Mouse (Mus musculus): ENCODE data around the gene Abca4. TPM values are rescaled to one million over a fixed set of nuclear protein-coding genes. Genes with fewer than 3 reads are reported as not detected.

Gene Abca4
- polyA plus RNA-seq, 1 experiment from 2014 or later = 3.1 TPM

GRCm38 (mm10) chr3:122021029-122021652, 23.1 kb upstream of the Abca4 start:
- 81% methylated on average over 8 of the region's 8 CpGs for WGBS (ENCODE audit: insufficient replicate concordance)
- no peaks in the 10 kb centered on the region for H3K4me1 ChIP-seq (ENCODE audit: control insufficient read depth, insufficient read depth, low read length)
- no peak overlapping the region for H3K27ac ChIP-seq (ENCODE audit: low read depth, low read length)
- no peak overlapping the region for H3K4me3 ChIP-seq (ENCODE audit: low read depth, low read length)
- no peak overlapping the region for H3K4me2 ChIP-seq
- H3K36me3 ChIP-seq (ENCODE audit: control insufficient read depth, insufficient read depth, low read length) = no peaks in the 10 kb centered on the region; the same call in 1 of the 2 replicates
- no peaks in the 10 kb centered on the region for H3K9me3 ChIP-seq (replicated peaks; ENCODE audit: control insufficient read depth, low read length)
- H3K27me3 ChIP-seq (ENCODE audit: control insufficient read depth, insufficient read depth, low read length) = no peaks in the 10 kb centered on the region
- H3K9ac ChIP-seq (ENCODE audit: low read depth, low read length) = no peak overlapping the region
- ATAC-seq (replicated peaks; ENCODE audit: insufficient number of reproducible peaks, low FRiP score, low TSS enrichment) = no peak

GRCm38 (mm10) chr3:122022355-122022754, 21.9 kb upstream of the Abca4 start:
- Histone ChIP-seq H3K4me1 (ENCODE audit: control insufficient read depth, insufficient read depth, low read length) (no peaks in the 10 kb centered on the region), H3K4me3 (ENCODE audit: low read depth, low read length) (no peak overlapping the region), H3K9me3 (replicated peaks; ENCODE audit: control insufficient read depth, low read length) (no peaks in the 10 kb centered on the region), H3K27me3 (ENCODE audit: control insufficient read depth, insufficient read depth, low read length) (no peaks in the 10 kb centered on the region), H3K27ac (ENCODE audit: low read depth, low read length) (no peak overlapping the region), H3K36me3 (ENCODE audit: control insufficient read depth, insufficient read depth, low read length) (no peaks in the 10 kb centered on the region; the same call in 1 of the 2 replicates), H3K4me2 (no peak overlapping the region), H3K9ac (ENCODE audit: low read depth, low read length) (no peak overlapping the region)
- 83% methylated on average over 3 of the region's 3 CpGs for WGBS (ENCODE audit: insufficient replicate concordance)
- ATAC-seq (replicated peaks; ENCODE audit: insufficient number of reproducible peaks, low FRiP score, low TSS enrichment) = no peak

GRCm38 (mm10) chr3:122026676-122027075, 17.6 kb upstream of the Abca4 start:
- Histone ChIP-seq H3K9ac (ENCODE audit: low read depth, low read length) (no peak overlapping the region), H3K27me3 (ENCODE audit: control insufficient read depth, insufficient read depth, low read length) (no peaks in the 10 kb centered on the region), H3K9me3 (replicated peaks; ENCODE audit: control insufficient read depth, low read length) (no peaks in the 10 kb centered on the region), H3K27ac (ENCODE audit: low read depth, low read length) (0 out of 2 replicates have a peak overlapping the region, but pooled peaks have one; percentile 10), H3K4me2 (no peak overlapping the region), H3K36me3 (ENCODE audit: control insufficient read depth, insufficient read depth, low read length) (no peaks in the 10 kb centered on the region), H3K4me3 (ENCODE audit: low read depth, low read length) (no peak overlapping the region), H3K4me1 (ENCODE audit: control insufficient read depth, insufficient read depth, low read length) (peaks cover 6% of the 10 kb centered on the region; the same call in 1 of the 2 replicates)
- ATAC-seq (replicated peaks; ENCODE audit: insufficient number of reproducible peaks, low FRiP score, low TSS enrichment) = no peak
- WGBS (ENCODE audit: insufficient replicate concordance) = 56% methylated on average over 5 of the region's 5 CpGs

- 63% methylated on average over 8 of the region's 8 CpGs for WGBS (ENCODE audit: insufficient replicate concordance)
Observed at GRCm38 (mm10) chr3:122027776-122028175, 16.5 kb upstream of the Abca4 start.

GRCm38 (mm10) chr3:122033248-122033837, 10.9 kb upstream of the Abca4 start:
- H3K27ac ChIP-seq (ENCODE audit: low read depth, low read length) = peak overlapping the region; percentile 77
- WGBS (ENCODE audit: insufficient replicate concordance) = 35% methylated on average over 9 of the region's 9 CpGs
- H3K4me3 ChIP-seq (ENCODE audit: low read depth, low read length) = no peak overlapping the region
- H3K4me1 ChIP-seq (ENCODE audit: control insufficient read depth, insufficient read depth, low read length) = peaks cover 17% of the 10 kb centered on the region; the same call in 1 of the 2 replicates
- no peaks in the 10 kb centered on the region for H3K9me3 ChIP-seq (replicated peaks; ENCODE audit: control insufficient read depth, low read length)
- H3K4me2 ChIP-seq = no peak overlapping the region
- ATAC-seq (replicated peaks; ENCODE audit: insufficient number of reproducible peaks, low FRiP score, low TSS enrichment) = no peak
- H3K36me3 ChIP-seq (ENCODE audit: control insufficient read depth, insufficient read depth, low read length) = no peaks in the 10 kb centered on the region
- H3K9ac ChIP-seq (ENCODE audit: low read depth, low read length) = peak overlapping the region; percentile 47; the same call in 1 of the 2 replicates
- H3K27me3 ChIP-seq (ENCODE audit: control insufficient read depth, insufficient read depth, low read length) = no peaks in the 10 kb centered on the region

More at GRCm38 (mm10) chr3:122027776-122028175, 16.5 kb upstream of the Abca4 start:
- Histone ChIP-seq H3K4me3 (ENCODE audit: low read depth, low read length) (no peak overlapping the region), H3K4me1 (ENCODE audit: control insufficient read depth, insufficient read depth, low read length) (peaks cover 6% of the 10 kb centered on the region; the same call in 1 of the 2 replicates), H3K4me2 (no peak overlapping the region), H3K27ac (ENCODE audit: low read depth, low read length) (no peak overlapping the region), H3K27me3 (ENCODE audit: control insufficient read depth, insufficient read depth, low read length) (no peaks in the 10 kb centered on the region), H3K9me3 (replicated peaks; ENCODE audit: control insufficient read depth, low read length) (no peaks in the 10 kb centered on the region), H3K9ac (ENCODE audit: low read depth, low read length) (no peak overlapping the region), H3K36me3 (ENCODE audit: control insufficient read depth, insufficient read depth, low read length) (no peaks in the 10 kb centered on the region)
- no peak for ATAC-seq (replicated peaks; ENCODE audit: insufficient number of reproducible peaks, low FRiP score, low TSS enrichment)

GRCm38 (mm10) chr3:122034240-122034639, 10.0 kb upstream of the Abca4 start:
- H3K27ac ChIP-seq (ENCODE audit: low read depth, low read length) = no peak overlapping the region

GRCm38 (mm10) chr3:122035092-122035491, 9.2 kb upstream of the Abca4 start:
- Histone ChIP-seq H3K4me1 (ENCODE audit: control insufficient read depth, insufficient read depth, low read length) (peaks cover 15% of the 10 kb centered on the region; the same call in 1 of the 2 replicates), H3K4me2 (no peak overlapping the region), H3K9ac (ENCODE audit: low read depth, low read length) (no peak overlapping the region), H3K36me3 (ENCODE audit: control insufficient read depth, insufficient read depth, low read length) (no peaks in the 10 kb centered on the region), H3K4me3 (ENCODE audit: low read depth, low read length) (no peak overlapping the region), H3K9me3 (replicated peaks; ENCODE audit: control insufficient read depth, low read length) (no peaks in the 10 kb centered on the region), H3K27me3 (ENCODE audit: control insufficient read depth, insufficient read depth, low read length) (no peaks in the 10 kb centered on the region), H3K27ac (ENCODE audit: low read depth, low read length) (no peak overlapping the region)
- WGBS (ENCODE audit: insufficient replicate concordance) = 53% methylated on average over 3 of the region's 3 CpGs
- no peak for ATAC-seq (replicated peaks; ENCODE audit: insufficient number of reproducible peaks, low FRiP score, low TSS enrichment)

More at GRCm38 (mm10) chr3:122034240-122034639, 10.0 kb upstream of the Abca4 start:
- H3K36me3 ChIP-seq (ENCODE audit: control insufficient read depth, insufficient read depth, low read length) = no peaks in the 10 kb centered on the region
- H3K4me1 ChIP-seq (ENCODE audit: control insufficient read depth, insufficient read depth, low read length) = peaks cover 17% of the 10 kb centered on the region; the same call in 1 of the 2 replicates
- no peak overlapping the region for H3K4me3 ChIP-seq (ENCODE audit: low read depth, low read length)
- ATAC-seq (replicated peaks; ENCODE audit: insufficient number of reproducible peaks, low FRiP score, low TSS enrichment) = no peak
- no peak overlapping the region for H3K9ac ChIP-seq (ENCODE audit: low read depth, low read length)
- H3K27me3 ChIP-seq (ENCODE audit: control insufficient read depth, insufficient read depth, low read length) = no peaks in the 10 kb centered on the region
- no peaks in the 10 kb centered on the region for H3K9me3 ChIP-seq (replicated peaks; ENCODE audit: control insufficient read depth, low read length)
- 61% methylated on average over 5 of the region's 5 CpGs for WGBS (ENCODE audit: insufficient replicate concordance)
- no peak overlapping the region for H3K4me2 ChIP-seq

- H3K9me3 ChIP-seq (replicated peaks; ENCODE audit: control insufficient read depth, low read length) = no peaks in the 10 kb centered on the region
- H3K4me1 ChIP-seq (ENCODE audit: control insufficient read depth, insufficient read depth, low read length) = peaks cover 24% of the 10 kb centered on the region
- H3K36me3 ChIP-seq (ENCODE audit: control insufficient read depth, insufficient read depth, low read length) = no peaks in the 10 kb centered on the region
- H3K9ac ChIP-seq (ENCODE audit: low read depth, low read length) = no peak overlapping the region
- ATAC-seq (replicated peaks; ENCODE audit: insufficient number of reproducible peaks, low FRiP score, low TSS enrichment) = no peak
- WGBS (ENCODE audit: insufficient replicate concordance) = 68% methylated on average over 6 of the region's 6 CpGs
- no peak overlapping the region for H3K27ac ChIP-seq (ENCODE audit: low read depth, low read length)
- H3K27me3 ChIP-seq (ENCODE audit: control insufficient read depth, insufficient read depth, low read length) = no peaks in the 10 kb centered on the region
- H3K4me2 ChIP-seq = no peak overlapping the region
- H3K4me3 ChIP-seq (ENCODE audit: low read depth, low read length) = no peak overlapping the region
Observed at GRCm38 (mm10) chr3:122040522-122040921, 3.7 kb upstream of the Abca4 start.
